Mouse (Mus musculus): ENCODE results near the gene Ptprj.
"Not testable (repeated sequence)": the region's sequence is repeated elsewhere in the genome, so short reads cannot be mapped to it uniquely, and the experiment has no call there.

The Ptprj gene

GRCm38 (mm10) chr2:90414110-90414821, 166.2 kb downstream of the Ptprj start:
- not testable (repeated sequence) for DNase-seq (ENCODE audit: low spot score)

- not testable (repeated sequence) for DNase-seq (ENCODE audit: low spot score)
Observed at GRCm38 (mm10) chr2:90398633-90399107, 181.8 kb downstream of the Ptprj start, which contains the start of gene Olfr1274-ps. Gene Olfr1274-ps (plus strand): TSS chr2:90398683.
